Mouse (Mus musculus) heart, postnatal 14 days (tissue): Measurements from ENCODE around the gene Ccni. TPM values are rescaled to one million over a fixed set of nuclear protein-coding genes. Genes with fewer than 3 reads are reported as not detected.

Source experiments
- DNase-seq, 2 experiments: peaks; one replicate each; pipeline ENCODE4 v3.0.0; 2021 to 2022
- intact Hi-C: fragments of 180-260 bp; cut with DNase I; formaldehyde crosslinking; loops from one replicate; pipeline ENCODE4 v1.15.1; 2025
- total RNA-seq, 2 experiments: library from RNA; stranded (reverse); gene quantifications; 2 replicates each; pipeline ENCODE4 v1.2.3; 2021

Gene Ccni
- total RNA-seq, 2 experiments from 2014 or later = 223 to 231 TPM

DNA sequence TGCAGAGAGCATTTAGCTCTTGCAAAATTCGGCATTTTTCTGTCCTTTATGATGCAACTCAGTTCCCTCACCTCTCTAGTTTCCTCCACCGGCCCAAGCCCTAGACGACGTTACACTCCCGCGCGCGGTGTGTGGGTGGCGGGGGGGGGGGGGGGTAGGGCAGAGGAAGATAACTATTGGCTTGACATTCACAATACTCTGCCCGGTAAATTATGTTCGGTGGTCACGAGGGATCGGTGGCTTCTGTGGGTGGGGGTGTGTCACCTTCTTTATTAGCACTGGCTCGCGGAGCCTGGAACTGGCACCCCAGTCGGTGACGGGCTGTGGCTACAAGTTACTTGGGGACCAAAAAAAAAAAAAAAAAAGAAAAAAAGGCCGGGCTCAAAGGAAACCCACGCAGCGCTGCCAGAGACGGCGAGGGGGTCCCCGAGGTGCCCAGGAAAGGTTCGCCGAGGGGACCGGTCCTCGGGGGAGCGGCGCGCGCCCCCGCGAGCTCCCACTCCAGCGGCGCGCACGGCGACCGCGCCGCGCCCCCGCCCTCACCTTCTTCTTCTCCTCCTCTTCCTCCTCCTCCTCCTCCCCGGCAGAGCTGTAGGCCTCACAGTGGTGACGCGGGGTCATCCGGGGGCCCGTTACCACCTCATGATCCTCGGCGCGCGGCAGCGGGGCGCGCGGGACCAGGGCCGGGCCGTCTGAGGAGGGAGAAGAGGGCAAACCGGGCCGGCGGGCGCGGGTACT is 755 bp downstream of the Ccni start:
- DNase-seq = peak; percentile 55 to 65
- intact Hi-C loops = loop anchor here (1.0 kb wide), 1 partner anchor 63 kb away; no protein-coding TSS in a partner anchor

- intact Hi-C loops = no loop called here
- DNase-seq = no peak
Observed at GRCm38 (mm10) chr5:93201181-93201580, 5.1 kb downstream of the Ccni start.

GRCm38 (mm10) chr5:93198232-93198631 is 8.1 kb downstream of the Ccni start:
- no peak for DNase-seq

DNA sequence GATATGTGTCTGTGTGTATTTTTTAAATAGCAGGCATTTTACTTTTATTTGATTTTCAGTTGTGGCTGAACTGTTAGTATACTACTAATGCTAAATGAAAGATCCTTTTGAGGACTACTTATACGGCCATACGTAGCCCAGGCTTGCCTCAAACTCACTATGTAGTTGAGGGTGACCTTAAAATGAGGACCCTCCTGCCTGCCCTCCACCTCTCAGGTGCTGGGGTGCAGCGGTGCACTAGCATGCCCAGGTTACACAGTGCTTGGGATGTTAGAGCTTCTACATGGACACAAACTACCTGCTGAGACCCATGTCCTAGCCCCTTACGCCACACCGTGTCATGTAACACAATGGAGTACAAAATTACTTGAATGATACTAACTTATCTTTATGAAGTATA is 15.9 kb downstream of the Ccni start:
- no peak for DNase-seq
- intact Hi-C loops = no loop called here

More at GRCm38 (mm10) chr5:93198232-93198631, 8.1 kb downstream of the Ccni start:
- intact Hi-C loops = no loop called here

GRCm38 (mm10) chr5:93189607-93190006 is 16.7 kb downstream of the Ccni start:
- intact Hi-C loops = no loop called here
- peak in 1 of 2 experiments; percentile 36 for DNase-seq

- intact Hi-C loops = loop anchor here (5.0 kb wide), 1 partner anchor 138 kb away; no protein-coding TSS in a partner anchor
- no peak for DNase-seq
Observed at GRCm38 (mm10) chr5:93184548-93184947, 21.7 kb downstream of the Ccni start.

DNA sequence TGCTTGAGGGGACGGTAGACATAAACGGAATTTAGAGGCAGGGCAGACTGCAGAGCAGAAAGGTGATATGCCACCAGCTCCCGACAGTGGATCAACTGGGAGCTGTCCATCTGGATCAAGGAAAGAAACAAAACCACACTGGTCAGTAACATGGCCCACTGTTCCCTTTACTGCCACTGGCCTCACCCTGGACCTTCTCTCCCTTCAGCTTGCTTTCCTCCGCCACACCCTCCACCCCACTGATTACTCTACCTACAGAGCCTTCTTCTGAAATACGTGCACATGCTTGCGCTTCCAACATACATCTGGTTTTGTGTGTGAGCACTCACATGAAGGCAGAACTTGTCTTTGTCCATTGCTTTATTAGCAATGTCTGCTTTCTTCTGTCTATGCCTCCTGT is 23.0 kb downstream of the Ccni start:
- intact Hi-C loops = loop anchor here (5.0 kb wide), 1 partner anchor 139 kb away; no protein-coding TSS in a partner anchor
- no peak for DNase-seq

- intact Hi-C loops = loop anchor here (2.0 to 5.0 kb wide), 2 partner anchors 89 to 142 kb away; no protein-coding TSS in a partner anchor
- peak in 1 of 2 experiments; percentile 31 for DNase-seq
Observed at GRCm38 (mm10) chr5:93180252-93180651, 26.0 kb downstream of the Ccni start.

DNA sequence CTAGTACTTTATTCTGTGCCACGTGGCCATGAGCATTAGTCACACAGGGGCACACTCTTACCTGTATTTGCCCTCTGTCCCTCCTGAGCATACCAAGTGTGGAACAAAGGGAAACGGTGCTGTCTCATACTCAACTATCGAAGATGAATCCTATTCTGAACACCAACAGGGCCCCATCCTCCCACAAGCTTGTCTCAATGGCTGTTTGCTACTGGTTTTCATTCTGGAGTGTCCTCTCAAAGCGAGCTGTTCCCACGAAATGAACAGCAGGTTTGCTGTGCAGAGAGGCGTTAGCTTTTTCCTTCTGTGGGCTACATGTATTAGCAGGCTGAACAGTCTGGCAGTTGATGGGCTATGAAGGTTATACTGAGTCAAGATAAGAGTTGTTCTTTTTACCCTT is 27.7 kb downstream of the Ccni start:
- intact Hi-C loops = no loop called here
- no peak for DNase-seq

GRCm38 (mm10) chr5:93174675-93175074 is 31.6 kb downstream of the Ccni start:
- intact Hi-C loops = no loop called here
- no peak for DNase-seq

- intact Hi-C loops = no loop called here
- DNase-seq = no peak
Observed at GRCm38 (mm10) chr5:93172536-93172935, 33.8 kb downstream of the Ccni start.

DNA sequence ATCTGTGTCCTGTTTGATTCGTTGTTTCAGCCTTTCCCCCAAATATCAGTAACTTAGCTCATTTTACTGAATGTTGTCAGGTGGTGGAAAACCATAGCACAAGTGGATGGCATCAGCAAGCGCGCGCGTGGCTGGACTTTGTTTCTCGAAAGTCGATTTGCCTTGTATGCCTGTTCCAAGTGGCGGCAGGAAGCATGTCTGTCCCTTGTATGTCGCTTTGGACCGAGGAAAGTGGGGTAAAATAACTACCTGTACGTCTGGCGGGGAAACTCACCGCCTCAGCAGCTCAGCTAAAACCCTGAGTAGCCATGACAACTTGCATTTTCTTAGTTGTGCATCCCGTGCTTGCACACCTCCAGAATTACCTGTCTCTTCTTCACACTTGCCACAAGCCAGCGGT is 34.9 kb downstream of the Ccni start:
- DNase-seq = no peak
- intact Hi-C loops = no loop called here

DNA sequence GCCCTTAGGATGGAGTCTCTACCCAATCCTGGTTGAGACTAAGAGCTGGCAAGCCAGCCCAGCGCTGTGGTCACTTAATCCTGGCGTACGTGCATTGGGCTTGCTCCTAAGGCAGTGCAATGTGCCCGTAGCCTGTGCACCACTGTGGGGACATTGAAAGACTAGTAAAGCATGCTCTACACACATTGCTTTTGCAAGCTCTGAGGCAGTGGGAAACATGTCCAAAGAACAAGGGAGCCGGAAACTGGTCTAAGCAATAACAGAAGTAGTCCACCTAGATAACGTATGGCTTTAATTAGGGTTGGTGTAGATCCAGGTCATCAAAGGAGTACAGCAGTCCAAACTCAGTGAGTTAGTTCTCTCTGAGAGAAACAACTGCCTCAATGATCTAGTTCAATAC is 37.6 kb downstream of the Ccni start:
- intact Hi-C loops = loop anchor here (10.0 kb wide), 1 partner anchor 484 kb away; the partner anchor contains the start of gene Shroom3
- no peak for DNase-seq

GRCm38 (mm10) chr5:93167919-93168516 is 38.3 kb downstream of the Ccni start:
- DNase-seq = no peak
- intact Hi-C loops = loop anchor here (10.0 kb wide), 1 partner anchor 483 kb away; the partner anchor contains the start of gene Shroom3

DNA sequence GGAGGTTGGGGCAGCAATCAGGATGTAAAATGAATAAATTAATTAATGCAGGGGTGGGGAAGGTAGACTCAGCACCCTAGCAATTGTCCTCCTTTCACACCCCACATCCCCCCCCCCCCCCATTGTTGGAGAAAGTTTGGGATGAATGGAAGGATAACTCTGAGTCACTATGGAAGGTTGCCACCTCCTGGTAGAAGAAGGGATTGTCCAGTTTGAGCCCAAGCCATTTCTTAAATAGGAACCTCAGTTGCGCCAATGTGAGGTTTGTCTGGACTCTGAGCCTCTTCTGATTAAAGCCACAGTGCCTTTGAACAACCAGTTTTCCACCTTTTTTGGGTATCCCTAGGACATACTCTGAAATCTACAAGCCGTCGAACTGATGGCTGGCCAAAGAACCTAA is 42.8 kb downstream of the Ccni start:
- intact Hi-C loops = loop anchor here (1.0 to 10.0 kb wide), 6 partner anchors 71 to 479 kb away; partner anchors contain the start of genes Sept11 and Shroom3
- peak; percentile 57 to 77 for DNase-seq

- intact Hi-C loops = no loop called here
- DNase-seq = no peak
Observed at GRCm38 (mm10) chr5:93154401-93154800, 51.9 kb downstream of the Ccni start.

GRCm38 (mm10) chr5:93152451-93152850 is 53.8 kb downstream of the Ccni start:
- DNase-seq = no peak
- intact Hi-C loops = no loop called here

DNA sequence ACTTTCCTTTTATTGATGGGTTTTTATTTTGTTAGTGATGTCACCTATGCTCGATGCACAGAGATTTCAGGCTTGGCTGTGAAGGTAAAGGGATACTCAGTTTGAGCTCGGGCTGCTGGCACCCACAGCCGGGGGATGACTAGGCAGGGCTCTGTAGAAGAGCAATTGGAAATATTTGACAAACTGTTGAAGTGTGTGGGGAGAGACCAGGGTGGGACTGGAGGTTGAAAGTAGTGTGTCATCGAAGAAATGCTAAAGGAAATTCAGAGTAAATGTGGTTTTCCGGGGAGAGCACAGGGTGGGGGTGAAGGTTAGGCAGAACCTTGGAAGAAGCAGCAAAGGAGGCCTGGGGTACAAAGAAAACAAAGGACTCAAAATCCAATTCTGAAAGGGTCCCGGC is 54.3 kb downstream of the Ccni start:
- DNase-seq = no peak
- intact Hi-C loops = no loop called here

DNA sequence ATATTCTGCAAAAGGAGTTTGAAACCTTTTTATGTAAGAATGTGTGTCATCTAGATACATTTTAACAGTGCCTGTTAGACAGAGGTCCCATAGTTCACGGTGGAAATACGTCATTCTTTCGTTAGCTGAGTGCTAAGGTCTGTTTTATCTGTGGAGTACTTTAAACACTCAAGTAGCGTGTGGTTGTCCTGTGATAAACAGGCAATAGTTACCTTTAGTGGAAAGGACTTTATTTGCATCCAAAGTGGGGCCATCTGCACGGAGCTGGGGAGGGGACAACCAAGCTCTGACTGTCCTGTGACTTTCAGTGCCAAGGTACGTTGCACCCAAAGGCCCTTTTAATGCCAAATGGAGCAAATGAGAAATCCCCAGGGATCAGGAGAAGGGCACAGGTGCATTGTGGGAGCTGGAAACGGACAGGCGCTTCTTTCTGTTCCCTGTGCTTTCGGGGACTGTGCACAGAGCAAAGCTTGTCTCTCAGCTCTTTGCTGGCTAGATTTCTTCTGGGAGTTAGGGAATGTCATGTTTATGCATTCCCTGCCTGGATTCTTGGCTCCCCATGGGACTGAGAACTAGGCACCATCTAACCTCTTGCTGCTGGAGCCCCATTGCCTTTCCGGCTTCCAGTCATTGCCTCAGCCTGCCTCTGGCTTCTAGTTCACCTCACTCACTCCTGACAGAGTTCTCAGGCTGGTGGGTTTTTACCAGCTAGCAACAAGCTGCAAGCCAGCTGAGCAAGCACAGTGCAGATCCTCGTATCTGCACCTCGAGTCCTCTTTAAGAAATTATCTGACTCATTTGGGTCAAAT is 56.1 kb downstream of the Ccni start:
- peak in 1 of 2 experiments; percentile 29 for DNase-seq
- intact Hi-C loops = no loop called here

DNA sequence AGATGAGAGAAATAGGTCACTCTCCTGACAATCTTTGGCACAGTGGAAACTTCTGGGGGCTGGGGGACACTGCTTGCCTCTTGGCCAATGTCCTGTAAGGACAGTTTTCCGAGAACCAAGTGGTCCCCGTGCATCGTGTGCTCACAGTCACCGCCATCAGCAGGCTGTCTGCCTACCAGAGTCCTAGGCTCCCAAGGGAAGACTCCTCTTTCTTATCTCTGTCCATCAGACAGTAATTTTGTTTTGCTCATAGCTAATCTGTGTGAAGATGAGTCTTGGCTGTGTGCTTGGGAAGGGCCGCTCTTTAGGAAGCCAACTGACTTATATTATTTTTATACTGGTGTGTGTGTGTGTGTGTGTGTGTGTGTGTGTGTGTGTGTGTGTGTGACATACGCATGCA is 60.8 kb downstream of the Ccni start:
- DNase-seq = no peak
- intact Hi-C loops = no loop called here

- intact Hi-C loops = no loop called here
- no peak for DNase-seq
Observed at GRCm38 (mm10) chr5:93144874-93145273, 61.4 kb downstream of the Ccni start.
